ENCODE assay signal across 22 mouse cellular contexts in genomic region chrX:104397526-104397925, GRCm38 (mm10). TPM values are rescaled to one million over a fixed set of nuclear protein-coding genes. Genes with fewer than 3 reads are reported as not detected.
DNase-seq lines count a peak whose midpoint lies in the region; ATAC-seq and TF ChIP-seq lines count a peak whose summit lies in the region.
"Had no signal": no experiment of that assay in that cellular context is flagged by ENCODE, and none has a peak within 500 bp of the region (broad histone marks: within the 10 kb centered on the region; RNA-seq: fewer than 3 reads in every experiment).

No protein-coding gene starts in this region.

- peak; percentile 49 for ATAC-seq in megakaryocyte, adult 5-6 weeks (ENCODE audit: poor library complexity, severe bottlenecking)
- no peak for ATAC-seq in hindbrain, embryonic 14.5 days (ENCODE audit: low FRiP score)
- ATAC-seq: forebrain, embryonic 15.5 days; hindbrain, embryonic 16.5 days; intestine, embryonic 15.5 days had no signal

- H3K9ac ChIP-seq in hindbrain, embryonic 14.5 days = no peak overlapping the region
- H3K9ac ChIP-seq: embryonic facial prominence, embryonic 13.5 days; forebrain, embryonic 12.5 days; forebrain, embryonic 15.5 days; hindbrain, embryonic 12.5 days; intestine, embryonic 15.5 days had no signal

- no peak overlapping the region for H3K4me2 ChIP-seq in hindbrain, embryonic 14.5 days (replicated peaks)
- H3K4me2 ChIP-seq: embryonic facial prominence, embryonic 13.5 days; forebrain, embryonic 12.5 days; forebrain, embryonic 15.5 days; heart, embryonic 11.5 days; hindbrain, embryonic 12.5 days; intestine, embryonic 15.5 days had no signal

- no peaks in the 10 kb centered on the region for H3K9me3 ChIP-seq in hindbrain, embryonic 14.5 days (ENCODE audit: control insufficient read depth, low read length)
- H3K9me3 ChIP-seq: embryonic facial prominence, embryonic 13.5 days; forebrain, embryonic 12.5 days; forebrain, embryonic 15.5 days; hindbrain, embryonic 12.5 days; intestine, embryonic 15.5 days had no signal

- no peaks in the 10 kb centered on the region for H3K27me3 ChIP-seq in thymus, adult 2 months (ENCODE audit: control insufficient read depth, insufficient read depth, low read length)
- peaks cover 12% of the 10 kb centered on the region for H3K27me3 ChIP-seq in hindbrain, embryonic 14.5 days (ENCODE audit: control insufficient read depth, insufficient read depth, low read length)
- H3K27me3 ChIP-seq: forebrain, embryonic 15.5 days; hindbrain, embryonic 12.5 days; intestine, embryonic 15.5 days had no signal

- H3K36me3 ChIP-seq in thymus, adult 2 months (ENCODE audit: control insufficient read depth, insufficient read depth, low read length) = no peaks in the 10 kb centered on the region
- no peaks in the 10 kb centered on the region for H3K36me3 ChIP-seq in hindbrain, embryonic 14.5 days (replicated peaks; ENCODE audit: control insufficient read depth, insufficient read depth)
- H3K36me3 ChIP-seq: embryonic facial prominence, embryonic 13.5 days; forebrain, embryonic 12.5 days; forebrain, embryonic 15.5 days; hindbrain, embryonic 12.5 days; intestine, embryonic 15.5 days had no signal

- peak overlapping the region; percentile 26 for H3K27ac ChIP-seq in bone marrow macrophage, adult 2 months (ENCODE audit: insufficient read depth, low read depth, low read length)
- no peak overlapping the region for H3K27ac ChIP-seq in thymus, adult 2 months (ENCODE audit: control insufficient read depth, insufficient read depth, low read length)
- no peak overlapping the region for H3K27ac ChIP-seq in hindbrain, embryonic 14.5 days
- H3K27ac ChIP-seq: embryonic facial prominence, embryonic 13.5 days; forebrain, embryonic 12.5 days; forebrain, embryonic 15.5 days; heart, adult 2 months; hindbrain, embryonic 12.5 days; intestine, embryonic 15.5 days had no signal

- H3K4me3 ChIP-seq in bone marrow macrophage, adult 2 months (ENCODE audit: insufficient read depth, low read length) = no peak overlapping the region
- H3K4me3 ChIP-seq in thymus, adult 2 months (ENCODE audit: control insufficient read depth, insufficient read depth, low read length) = no peak overlapping the region
- H3K4me3 ChIP-seq in hindbrain, embryonic 14.5 days (replicated peaks; ENCODE audit: low read length) = no peak overlapping the region
- H3K4me3 ChIP-seq: embryonic facial prominence, embryonic 13.5 days; erythroblast, embryonic 14.5 days; forebrain, embryonic 12.5 days; forebrain, embryonic 15.5 days; heart, adult 2 months; hindbrain, embryonic 12.5 days; intestine, embryonic 15.5 days had no signal

- 82% methylated on average over 1 of the region's 1 CpGs for WGBS in thymus, adult 2 months
- 52% methylated on average over 1 of the region's 1 CpGs for WGBS in hindbrain, embryonic 14.5 days

- H3K4me1 ChIP-seq in bone marrow macrophage, adult 2 months (ENCODE audit: control insufficient read depth, insufficient read depth, low read length) = peaks cover 4% of the 10 kb centered on the region
- no peaks in the 10 kb centered on the region for H3K4me1 ChIP-seq in thymus, adult 2 months (replicated peaks; ENCODE audit: control insufficient read depth, insufficient read depth, low read length)
- no peaks in the 10 kb centered on the region for H3K4me1 ChIP-seq in hindbrain, embryonic 14.5 days (replicated peaks; ENCODE audit: control insufficient read depth, insufficient read depth, low read length)
- H3K4me1 ChIP-seq: embryonic facial prominence, embryonic 13.5 days; forebrain, embryonic 12.5 days; forebrain, embryonic 15.5 days; hindbrain, embryonic 12.5 days; intestine, embryonic 15.5 days had no signal

- TF ChIP-seq CTCF in bone marrow macrophage, adult 2 months (IDR thresholded peaks at IDR 0.05; ENCODE audit: low read depth, low read length) = no peak
- no peak for TF ChIP-seq CTCF in thymus, adult 2 months (IDR thresholded peaks at IDR 0.05; ENCODE audit: borderline replicate concordance, control insufficient read depth, extremely low read depth, insufficient read depth, low read length, poor library complexity)

- TF ChIP-seq POLR2A in bone marrow macrophage, adult 2 months (IDR thresholded peaks at IDR 0.05; ENCODE audit: borderline replicate concordance, low read depth, low read length) = no peak
- no peak for TF ChIP-seq POLR2A in thymus, adult 2 months (IDR thresholded peaks at IDR 0.05; ENCODE audit: control insufficient read depth, extremely low read depth, insufficient read depth, low read length, poor library complexity)

- DNase-seq in A20 (ENCODE audit: low read depth, low spot score) = peak; percentile 21
- no peak for DNase-seq in thymus, postnatal 14 days
- no peak for DNase-seq in thymus, adult 2 months
- no peak for DNase-seq in hindbrain, embryonic 14.5 days (ENCODE audit: low spot score)
- no peak for DNase-seq in retina, postnatal 1 day
- DNase-seq: adrenal gland, adult 2 months; adrenal gland, postnatal 25 days; cerebellum, adult 18-20 months; cerebellum, adult 9-10 months; cerebellum, postnatal 14 days; gastrocnemius, postnatal 25 days; heart, adult 2 months had no signal

RNA-seq across cellular contexts. Expression of gene Abcb7, which starts 16.1 kb away (rescaled TPM):
- polyA plus RNA-seq in bone marrow macrophage, adult 2 months (2012; ENCODE audit: insufficient read depth, insufficient read length, missing spikeins) = 27.5 and 29.9 TPM in 2 replicates
- total RNA-seq in megakaryocyte, adult 5-6 weeks (2015) = 62.0 and 72.0 TPM in 2 replicates
- total RNA-seq in megakaryocyte, adult 5-6 weeks (2017) = 88.5 and 88.8 TPM in 2 replicates
- polyA plus RNA-seq in thymus, adult 2 months (2012; rRNA removed) = 6.6 and 7.6 TPM in 2 replicates
- polyA plus RNA-seq in hindbrain, embryonic 14.5 days (2014; fragmentation: Nextera tagmentation; extraction: Ambion mirVana) = 10.5 and 11.3 TPM in 2 replicates
